Mouse (Mus musculus) MEL (cell line): ENCODE measurements around the gene Tekt4. TPM values are rescaled to one million over a fixed set of nuclear protein-coding genes. Genes with fewer than 3 reads are reported as not detected.

ENCODE experiments used
- DNase-seq: peaks from one replicate; pipeline ENCODE4 v3.0.0; 2011; ENCODE audit warnings: low read depth, low spot score
- H3K27ac ChIP-seq: 2 replicates; pipeline ENCODE4 v1.5.1; 2012; ENCODE audit warnings: low read depth, mild to moderate bottlenecking, control low read depth, low read length, moderate library complexity; ENCODE audit not compliant: control insufficient read depth
- H3K27me3 ChIP-seq, 2 experiments: fragments of 150-350 bp in 1 of 2; sonication (generic) in 1 of 2; 2 replicates each; pipeline ENCODE4 v1.6.1; 2012; ENCODE audit warnings: low read length in 2 of 2, mild to moderate bottlenecking in 2 of 2, improper control_type of control experiment in 1 of 2, moderate library complexity in 1 of 2; ENCODE audit not compliant: insufficient read depth in 2 of 2, control insufficient read depth in 1 of 2
- H3K36me3 ChIP-seq, 2 experiments: 2 replicates each; pipeline ENCODE4 v1.6.1; 2012 to 2014; ENCODE audit warnings: low read length in 2 of 2, improper control_type of control experiment in 1 of 2, inconsistent platforms in 1 of 2, mild to moderate bottlenecking in 1 of 2; ENCODE audit not compliant: insufficient read depth in 2 of 2, control insufficient read depth in 1 of 2
- H3K4me1 ChIP-seq, 2 experiments: fragments of 150-350 bp in 1 of 2; sonication (generic) in 1 of 2; 2 replicates each; pipeline ENCODE4 v1.6.1; 2012; ENCODE audit warnings: low read length in 2 of 2, improper control_type of control experiment in 1 of 2, mild to moderate bottlenecking in 1 of 2; ENCODE audit not compliant: insufficient read depth in 2 of 2, control insufficient read depth in 1 of 2
- H3K4me3 ChIP-seq, 2 experiments: fragments of 150-350 bp in 1 of 2; sonication (generic) in 1 of 2; 2 replicates each; pipeline ENCODE4 v1.5.1; 2012; ENCODE audit warnings: low read depth in 2 of 2, low read length in 2 of 2, mild to moderate bottlenecking in 2 of 2, moderate library complexity in 2 of 2, control low read depth in 1 of 2, improper control_type of control experiment in 1 of 2; ENCODE audit not compliant: control insufficient read depth in 1 of 2, insufficient read depth in 1 of 2
- H3K79me2 ChIP-seq: 2 replicates; pipeline ENCODE4 v1.6.1; 2012; ENCODE audit warnings: mild to moderate bottlenecking, low read length, moderate library complexity; ENCODE audit not compliant: control insufficient read depth, poor library complexity, insufficient read depth
- H3K9ac ChIP-seq: 2 replicates; pipeline ENCODE4 v1.6.1; 2012; ENCODE audit warnings: low read depth, mild to moderate bottlenecking, control low read depth, low read length, moderate library complexity; ENCODE audit not compliant: control insufficient read depth, poor library complexity, severe bottlenecking
- H3K9me3 ChIP-seq: fragments of 150-350 bp; sonication (generic); replicated peaks from 2 replicates; pipeline ENCODE4 v1.6.1; 2012; ENCODE audit warnings: mild to moderate bottlenecking, low read length, improper control_type of control experiment, moderate library complexity; ENCODE audit not compliant: insufficient read depth
- BHLHE40 ChIP-seq: IDR thresholded peaks from 2 replicates; pipeline ENCODE4 v1.6.1; 2012; ENCODE audit warnings: low read depth, mild to moderate bottlenecking, inconsistent platforms, low read length, improper control_type of control experiment, borderline replicate concordance
- CHD2 ChIP-seq: IDR thresholded peaks from 2 replicates; pipeline ENCODE4 v1.6.1; 2011; ENCODE audit warnings: low read length, improper control_type of control experiment
- CTCF ChIP-seq, 3 experiments: IDR thresholded peaks in 2 of 3; conservative IDR thresholded peaks in 1 of 3; 2 replicates each; pipeline ENCODE4 v1.5.1; 2011 to 2012; ENCODE audit warnings: low read length in 3 of 3, low read depth in 2 of 3, mild to moderate bottlenecking in 2 of 3, improper control_type of control experiment in 1 of 3, inconsistent platforms in 1 of 3, mixed read lengths in 1 of 3, moderate library complexity in 1 of 3; ENCODE audit not compliant: control insufficient read depth in 1 of 3, insufficient read depth in 1 of 3, poor library complexity in 1 of 3, severe bottlenecking in 1 of 3
- GABPA ChIP-seq: IDR thresholded peaks from 2 replicates; pipeline ENCODE4 v1.6.1; 2012; ENCODE audit warnings: low read depth, mild to moderate bottlenecking, inconsistent platforms, low read length, improper control_type of control experiment, moderate library complexity
- GATA1 ChIP-seq: IDR thresholded peaks from 2 replicates; pipeline ENCODE4 v1.6.1; 2011; ENCODE audit warnings: low read depth, low read length, improper control_type of control experiment
- HCFC1 ChIP-seq: IDR thresholded peaks from 2 replicates; pipeline ENCODE4 v1.6.1; 2012; ENCODE audit warnings: low read depth, mild to moderate bottlenecking, inconsistent platforms, low read length, improper control_type of control experiment, moderate library complexity
- KAT2A ChIP-seq: conservative IDR thresholded peaks from 2 replicates; pipeline ENCODE4 v1.6.1; 2012; ENCODE audit warnings: low read depth, low read length, improper control_type of control experiment, inconsistent platforms
- MAZ ChIP-seq: IDR thresholded peaks from 2 replicates; pipeline ENCODE4 v1.6.1; 2012; ENCODE audit warnings: low read depth, mild to moderate bottlenecking, inconsistent platforms, low read length, improper control_type of control experiment
- MEF2A ChIP-seq: IDR thresholded peaks from 2 replicates; pipeline ENCODE4 v1.6.1; 2014; ENCODE audit warnings: low read depth, mild to moderate bottlenecking, inconsistent platforms, low read length, improper control_type of control experiment; ENCODE audit not compliant: poor library complexity, insufficient replicate concordance, severe bottlenecking; ENCODE audit errors: extremely low read depth
- MYB ChIP-seq: IDR thresholded peaks from 2 replicates; pipeline ENCODE4 v1.6.1; 2011; ENCODE audit warnings: mild to moderate bottlenecking, low read depth, low read length, improper control_type of control experiment
- MYC ChIP-seq: IDR thresholded peaks from 2 replicates; pipeline ENCODE4 v1.6.1; 2011; ENCODE audit warnings: low read depth, mild to moderate bottlenecking, low read length, improper control_type of control experiment, moderate library complexity
- POLR2A ChIP-seq, 2 experiments: IDR thresholded peaks; 2 replicates each; pipeline ENCODE4 v1.6.1; 2011 to 2012; ENCODE audit warnings: low read length in 2 of 2, mild to moderate bottlenecking in 2 of 2, control low read depth in 1 of 2, improper control_type of control experiment in 1 of 2, low read depth in 1 of 2, moderate library complexity in 1 of 2; ENCODE audit not compliant: control insufficient read depth in 1 of 2, insufficient read depth in 1 of 2, poor library complexity in 1 of 2
- RCOR1 ChIP-seq: IDR thresholded peaks from 2 replicates; pipeline ENCODE4 v1.6.1; 2012; ENCODE audit warnings: low read depth, mild to moderate bottlenecking, inconsistent platforms, low read length, improper control_type of control experiment
- SMC3 ChIP-seq: IDR thresholded peaks from 2 replicates; pipeline ENCODE4 v1.6.1; 2011; ENCODE audit warnings: low read depth, low read length, improper control_type of control experiment
- TAL1 ChIP-seq: IDR thresholded peaks from 2 replicates; pipeline ENCODE4 v1.6.1; 2012; ENCODE audit warnings: mild to moderate bottlenecking, inconsistent platforms, low read length, moderate library complexity, mixed read lengths
- TBP ChIP-seq: IDR thresholded peaks from 2 replicates; pipeline ENCODE4 v1.8.0; 2011; ENCODE audit warnings: low read depth, low read length, improper control_type of control experiment
- ZNF384 ChIP-seq: IDR thresholded peaks from 2 replicates; pipeline ENCODE4 v1.6.1; 2012; ENCODE audit warnings: low read depth, mild to moderate bottlenecking, inconsistent platforms, low read length, improper control_type of control experiment
- polyA plus RNA-seq, 2 experiments: library from polyadenylated mRNA; stranded (reverse) in 1 of 2; unstranded in 1 of 2; fragments of >175 nt in 1 of 2; fragments of >200 nt in 1 of 2; gene quantifications; 2 replicates each; pipeline versions ENCODE4 v1.2.1 to v1.2.4; 2012; ENCODE audit warnings: low replicate concordance in 2 of 2, low read depth in 1 of 2; ENCODE audit not compliant: insufficient read length in 2 of 2, insufficient read depth in 1 of 2, missing spikeins in 1 of 2
- total RNA-seq: library from RNA; depleted of rRNA; stranded (reverse); fragments of 300-350 nt; gene quantifications from 2 replicates; pipeline ENCODE4 v1.2.3, GENCODE M21; 2012

Gene Tekt4
- total and polyA plus RNA-seq, 3 experiments: not detected

DNA sequence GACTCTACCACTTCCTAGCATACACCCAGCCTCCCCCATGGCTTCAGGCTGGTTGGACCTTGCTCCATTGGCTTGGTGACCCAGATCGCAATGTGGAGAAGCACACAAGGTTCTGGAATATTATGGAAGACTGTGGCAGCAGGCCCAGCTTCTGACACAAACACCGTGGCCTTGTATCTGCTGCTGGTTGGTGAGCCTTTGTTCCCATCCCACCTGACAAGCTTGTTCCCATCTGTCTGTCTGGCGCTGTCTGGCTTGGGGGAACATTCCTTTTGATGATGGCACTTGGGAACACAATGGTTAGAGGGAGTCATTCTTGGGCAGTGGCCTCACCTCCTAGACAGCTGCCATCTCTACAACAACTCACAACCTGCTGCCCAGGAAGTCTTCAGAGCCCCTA lies 33.4 kb upstream of the Tekt4 start:
- H3K9ac ChIP-seq: no peak overlapping the region
- no peaks in the 10 kb centered on the region for H3K9me3 ChIP-seq
- H3K36me3 ChIP-seq: no peaks in the 10 kb centered on the region
- no peaks in the 10 kb centered on the region for H3K27me3 ChIP-seq
- H3K4me3 ChIP-seq: no peak overlapping the region
- no peaks in the 10 kb centered on the region for H3K79me2 ChIP-seq
- no peak overlapping the region for H3K27ac ChIP-seq
- no peak for DNase-seq
- no peak for TF ChIP-seq CTCF (IDR thresholded peaks at IDR 0.05 in 2 of 3, conservative IDR thresholded peaks at IDR 0.05 in 1 of 3; ENCODE audit: control insufficient read depth in 1 of 3, insufficient read depth in 1 of 3, low read depth in 2 of 3, low read length in 3 of 3, poor library complexity in 1 of 3, severe bottlenecking in 1 of 3)
- TF ChIP-seq ZNF384: no peak
- no peak for TF ChIP-seq SMC3
- no peak for TF ChIP-seq MEF2A
- no peak for TF ChIP-seq BHLHE40
- TF ChIP-seq RCOR1: no peak
- TF ChIP-seq MAZ: no peak
- TF ChIP-seq KAT2A: no peak
- H3K4me1 ChIP-seq: no peaks in the 10 kb centered on the region

DNA sequence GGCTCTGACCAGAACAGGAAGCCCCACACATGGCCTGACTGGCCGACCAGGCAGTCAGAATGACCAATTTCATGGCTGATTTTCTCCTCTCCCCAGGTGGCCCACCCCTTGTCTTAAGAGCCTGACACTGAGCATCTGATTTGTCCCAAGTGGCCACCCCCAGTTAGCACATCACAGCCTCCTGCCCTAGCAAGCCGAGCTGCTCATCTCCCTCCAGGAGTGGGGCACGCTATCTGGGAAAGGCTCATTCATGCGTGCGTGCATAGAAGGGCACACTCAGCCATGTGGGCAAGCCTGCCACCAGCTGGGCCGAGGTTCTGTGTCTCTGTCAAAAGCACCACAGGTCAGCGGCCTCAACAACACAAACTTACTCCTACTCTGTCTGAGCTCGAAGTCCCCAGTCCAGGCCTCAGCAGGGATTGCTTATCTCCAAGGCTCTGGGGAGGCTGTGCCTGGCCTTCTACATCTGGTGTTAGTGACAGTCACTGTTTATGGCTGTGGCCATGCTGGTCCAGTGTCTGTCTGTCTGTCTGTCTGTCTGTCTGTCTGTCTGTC lies 29.8 kb upstream of the Tekt4 start:
- Histone ChIP-seq H3K27me3 (no peaks in the 10 kb centered on the region), H3K79me2 (no peaks in the 10 kb centered on the region), H3K27ac (no peak overlapping the region), H3K4me3 (no peak overlapping the region), H3K9me3 (no peaks in the 10 kb centered on the region), H3K36me3 (no peaks in the 10 kb centered on the region), H3K4me1 (no peaks in the 10 kb centered on the region), H3K9ac (no peak overlapping the region)
- no peak for DNase-seq
- TF ChIP-seq TBP (no peak), HCFC1 (no peak), MYC (no peak), CTCF (IDR thresholded peaks at IDR 0.05 in 2 of 3, conservative IDR thresholded peaks at IDR 0.05 in 1 of 3; ENCODE audit: control insufficient read depth in 1 of 3, insufficient read depth in 1 of 3, low read depth in 2 of 3, low read length in 3 of 3, poor library complexity in 1 of 3, severe bottlenecking in 1 of 3) (no peak), CHD2 (no peak), POLR2A (IDR thresholded peaks at IDR 0.05; ENCODE audit: control insufficient read depth in 1 of 2, insufficient read depth in 1 of 2, low read depth in 1 of 2, low read length in 2 of 2, poor library complexity in 1 of 2) (no peak), GABPA (no peak), ZNF384 (no peak), MYB (no peak), TAL1 (no peak), GATA1 (no peak)
